Mouse (Mus musculus) cortical plate, adult 2 months (tissue): Measurements from ENCODE around the gene Prkar2b.

Experiments
- CTCF ChIP-seq: fragments of 200-500 bp; IDR thresholded peaks from 2 replicates; pipeline ENCODE4 v1.5.1; 2011; ENCODE audit warnings: mild to moderate bottlenecking, control low read depth, low read length; ENCODE audit not compliant: insufficient read depth; ENCODE audit errors: extremely low read depth
- POLR2A ChIP-seq: fragments of 200-500 bp; IDR thresholded peaks from 2 replicates; pipeline ENCODE4 v1.6.1; 2011; ENCODE audit warnings: mild to moderate bottlenecking, low read length, control low read depth; ENCODE audit not compliant: insufficient read depth; ENCODE audit errors: extremely low read depth

- TF ChIP-seq CTCF, result no peak
- no peak for TF ChIP-seq POLR2A
Observed at GRCm38 (mm10) chr12:31943020-31943654, 118.0 kb downstream of the Prkar2b start.
